Mouse (Mus musculus): ENCODE measurements around the gene Slc44a4.
"Not testable (repeated sequence)": the region's sequence is repeated elsewhere in the genome, so short reads cannot be mapped to it uniquely, and the experiment has no call there.

- not testable (repeated sequence) for TF ChIP-seq POLR2A (IDR thresholded peaks at IDR 0.05; ENCODE audit: insufficient read depth, low read depth, low read length); CTCF (IDR thresholded peaks at IDR 0.05)
These were observed 44.5 kb downstream of the Slc44a4 start for GRCm38 (mm10) chr17:34958734-34959129.

All from heart, adult 2 months (tissue).